Mouse (Mus musculus): ENCODE measurements around the gene Pla2g6.

Pla2g6 gene

GRCm38 (mm10) chr15:79322991-79323790 lies 5.0 kb downstream of the Pla2g6 start:
- peak; percentile 38 to 60 for DNase-seq (ENCODE audit: low spot score in 2 of 2)

GRCm38 (mm10) chr15:79322281-79322990 lies 5.8 kb downstream of the Pla2g6 start:
- DNase-seq (ENCODE audit: low spot score in 2 of 2): peak in 1 of 2 experiments; percentile 40

- DNase-seq (ENCODE audit: low spot score in 2 of 2): no peak
Observed at GRCm38 (mm10) chr15:79321733-79322190, 6.4 kb downstream of the Pla2g6 start.

- DNase-seq (ENCODE audit: low spot score in 2 of 2): no peak
Observed at GRCm38 (mm10) chr15:79313848-79314369, 14.3 kb downstream of the Pla2g6 start.

DNA sequence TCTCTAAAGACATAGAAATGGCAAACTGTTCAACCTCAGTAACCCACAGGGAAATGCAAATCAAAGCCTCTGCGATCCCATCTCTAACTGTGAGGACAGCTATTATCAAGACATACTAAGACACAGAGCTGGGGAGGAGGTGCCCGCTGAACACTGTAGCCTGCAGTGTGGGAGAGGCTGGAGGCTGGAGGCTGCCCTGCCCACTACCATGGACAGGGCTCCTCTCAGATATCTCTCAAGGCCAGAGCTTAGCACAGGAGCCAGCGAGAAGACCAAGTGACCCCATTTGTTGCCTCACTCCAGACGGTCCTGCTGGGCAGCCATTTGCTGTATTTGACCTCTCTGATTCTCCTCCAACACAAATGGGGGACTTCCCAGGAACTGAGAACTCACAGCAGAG lies 20.3 kb downstream of the Pla2g6 start:
- DNase-seq (ENCODE audit: low spot score in 2 of 2): no peak

DNA sequence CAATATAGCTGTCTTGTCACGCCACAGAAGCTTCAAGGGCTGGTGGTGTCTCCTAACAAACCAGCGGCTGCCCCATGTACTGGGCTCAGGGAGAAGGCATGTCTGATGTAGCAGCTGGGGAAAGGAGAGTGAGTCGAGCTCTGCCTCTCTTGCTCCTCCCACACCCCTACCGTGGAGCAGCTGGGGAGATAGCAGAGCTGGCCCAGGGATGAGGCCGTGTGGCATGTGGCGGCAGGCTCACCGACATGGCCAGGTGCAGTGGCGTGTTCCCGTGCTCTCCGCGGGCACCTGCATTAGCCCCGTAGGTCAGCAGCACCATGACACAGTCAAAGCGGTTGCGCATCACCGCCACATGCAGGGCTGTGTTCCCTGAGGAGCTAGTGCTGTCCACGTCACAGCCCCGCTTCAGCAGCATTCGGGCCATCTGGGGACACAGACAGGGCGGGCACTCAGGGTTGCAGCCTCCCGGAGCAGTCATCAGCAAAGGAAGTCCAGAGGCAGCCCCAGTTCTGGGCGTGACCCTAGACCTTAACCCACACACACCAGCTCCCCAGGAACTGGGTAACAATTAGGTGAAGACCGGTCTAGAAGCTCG lies 22.1 kb downstream of the Pla2g6 start:
- DNase-seq (ENCODE audit: low spot score in 2 of 2): no peak

DNA sequence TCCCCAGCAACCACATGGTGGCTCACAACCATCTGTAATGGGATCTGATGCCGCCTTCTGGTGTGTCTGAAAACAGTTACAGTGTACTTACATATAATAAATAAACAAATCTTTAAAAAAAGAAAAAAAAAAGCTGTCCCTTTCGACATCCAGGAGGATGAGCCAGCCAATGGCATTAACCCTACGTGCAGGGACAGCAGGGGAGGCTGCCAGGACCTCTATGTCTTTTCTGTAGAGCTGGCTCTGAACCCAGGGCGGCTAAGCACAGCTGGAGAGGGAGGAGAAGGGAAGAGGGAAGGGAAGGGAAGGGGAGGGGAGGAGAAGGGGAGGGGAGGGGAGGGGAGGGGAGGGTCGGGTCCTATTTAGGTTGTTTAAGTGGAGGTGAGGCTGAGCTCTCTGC lies 23.4 kb downstream of the Pla2g6 start:
- no peak for DNase-seq (ENCODE audit: low spot score in 2 of 2)

DNA sequence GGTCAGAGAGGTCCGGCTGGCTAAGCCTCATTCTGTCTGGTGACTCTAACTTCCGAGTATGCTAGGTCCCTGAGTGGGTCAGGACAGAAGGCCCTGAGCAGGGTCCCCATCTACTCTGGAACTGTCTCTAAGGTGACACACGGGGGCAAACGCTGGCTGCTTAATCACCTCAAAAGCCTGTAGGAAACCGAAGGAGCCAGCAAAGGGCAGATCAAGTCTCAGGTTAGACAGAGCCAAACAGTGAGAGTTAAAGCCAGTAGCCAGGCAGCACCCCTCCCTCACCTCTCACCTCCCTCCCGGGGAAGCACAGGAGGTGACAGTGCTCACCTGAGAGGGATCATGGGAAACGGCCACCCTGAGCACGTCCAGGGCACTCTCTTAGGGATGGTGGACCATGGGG lies 24.5 kb downstream of the Pla2g6 start:
- DNase-seq (ENCODE audit: low spot score in 2 of 2): no peak

DNA sequence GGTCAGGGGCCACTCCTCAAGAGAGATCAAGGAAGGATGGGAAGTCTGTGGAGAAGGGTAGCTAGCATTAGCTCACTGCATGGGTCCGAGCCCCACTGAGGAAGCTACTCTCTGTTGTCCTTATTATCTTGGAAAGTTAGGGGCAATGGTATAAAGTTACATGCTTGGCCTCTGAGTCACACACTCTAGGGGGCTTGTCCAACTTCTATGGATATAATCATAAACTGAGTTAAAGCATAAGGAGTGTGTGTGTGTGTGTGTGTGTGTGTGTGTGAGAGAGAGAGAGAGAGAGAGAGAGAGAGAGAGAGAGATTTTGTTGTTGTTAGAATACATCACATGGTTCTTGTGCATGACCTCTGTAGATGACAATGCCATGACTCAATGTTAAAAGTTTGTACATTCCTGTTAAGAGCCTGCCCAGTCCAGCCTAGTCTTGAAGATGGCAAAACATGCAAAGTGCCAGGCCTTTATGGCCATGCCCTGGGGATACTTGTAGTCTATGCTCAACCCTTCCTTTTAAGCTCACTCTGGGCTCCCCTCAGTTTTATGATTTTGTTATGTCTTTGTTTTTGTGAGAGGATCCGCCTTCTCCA lies 28.5 kb downstream of the Pla2g6 start:
- peak in 1 of 2 experiments; percentile 67 for DNase-seq (ENCODE audit: low spot score in 2 of 2)

- peak; percentile 41 to 76 for DNase-seq (ENCODE audit: low spot score in 2 of 2)
Observed at GRCm38 (mm10) chr15:79298553-79298952, 29.6 kb downstream of the Pla2g6 start.

GRCm38 (mm10) chr15:79292779-79293178 lies 35.4 kb downstream of the Pla2g6 start:
- no peak for DNase-seq (ENCODE audit: low spot score in 2 of 2)

- no peak for DNase-seq (ENCODE audit: low spot score in 2 of 2)
Observed at GRCm38 (mm10) chr15:79290340-79290739, 37.9 kb downstream of the Pla2g6 start.

DNA sequence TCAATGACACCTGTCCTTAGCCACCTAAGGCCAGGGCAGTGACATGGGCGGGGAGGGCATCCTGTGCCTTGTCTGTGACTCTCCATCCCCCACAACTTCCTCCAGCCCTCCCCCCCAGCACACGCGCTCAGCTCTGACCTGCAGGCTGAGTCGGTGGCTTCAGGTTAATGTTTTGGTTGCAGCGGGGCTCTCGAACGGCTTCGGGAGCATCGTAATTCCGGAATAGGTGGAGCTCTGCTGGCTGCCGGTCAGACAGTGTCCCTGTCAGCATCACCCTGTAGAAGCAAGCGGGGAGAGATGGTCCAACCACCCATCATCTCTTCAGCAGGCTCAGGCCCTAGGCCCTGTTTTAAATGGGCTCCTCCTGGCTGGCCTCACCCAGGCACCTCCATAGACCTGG lies 38.7 kb downstream of the Pla2g6 start:
- no peak for DNase-seq (ENCODE audit: low spot score in 2 of 2)

- DNase-seq (ENCODE audit: low spot score in 2 of 2): no peak
Observed at GRCm38 (mm10) chr15:79288387-79288786, 39.8 kb downstream of the Pla2g6 start.

DNA sequence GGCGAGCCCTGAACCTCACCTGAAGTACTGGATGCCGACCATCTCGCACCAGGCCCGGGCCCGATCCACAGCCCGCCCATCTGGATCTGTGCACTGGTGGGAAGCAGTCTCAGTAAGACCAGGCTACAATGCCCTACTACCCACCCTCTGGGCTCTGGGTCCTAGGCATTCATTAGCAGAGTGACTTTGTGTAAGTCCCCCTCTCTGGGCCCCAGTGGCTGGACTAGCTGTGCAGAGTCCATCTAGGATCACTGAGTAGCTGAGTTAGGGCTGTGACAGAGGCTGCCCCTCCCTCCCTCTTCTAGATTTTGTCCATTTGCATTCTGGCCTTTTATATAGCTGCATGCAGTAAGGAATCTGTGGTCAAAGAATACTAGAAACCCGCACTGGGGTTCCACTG lies 41.1 kb downstream of the Pla2g6 start:
- no peak for DNase-seq (ENCODE audit: low spot score in 2 of 2)

DNA sequence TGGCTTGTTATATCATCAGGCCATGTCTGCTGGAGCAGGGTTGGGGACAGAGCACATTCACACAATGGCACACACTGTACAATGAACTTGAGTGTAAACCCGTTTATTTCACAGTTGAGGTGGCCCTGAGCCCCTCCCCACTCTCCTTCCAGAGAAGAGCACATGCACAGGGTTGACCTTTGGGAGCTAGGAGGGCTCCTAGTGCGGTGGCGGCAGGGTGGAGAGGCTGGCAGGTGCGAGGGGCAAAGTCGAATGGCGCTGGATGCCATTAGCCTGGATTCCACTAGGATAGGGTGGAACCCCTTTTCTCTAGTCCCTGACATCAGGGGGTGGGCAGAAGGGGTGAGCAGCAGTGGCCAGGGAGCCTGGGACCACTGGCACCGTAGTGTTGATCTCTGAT lies 42.0 kb downstream of the Pla2g6 start:
- no peak for DNase-seq (ENCODE audit: low spot score in 2 of 2)

GRCm38 (mm10) chr15:79285399-79285798 lies 42.8 kb downstream of the Pla2g6 start, which contains the start of gene Baiap2l2:
Gene Baiap2l2 (minus strand): TSS chr15:79285537.
- no peak for DNase-seq (ENCODE audit: low spot score in 2 of 2)

GRCm38 (mm10) chr15:79283371-79283770 lies 44.8 kb downstream of the Pla2g6 start:
- no peak for DNase-seq (ENCODE audit: low spot score in 2 of 2)

DNA sequence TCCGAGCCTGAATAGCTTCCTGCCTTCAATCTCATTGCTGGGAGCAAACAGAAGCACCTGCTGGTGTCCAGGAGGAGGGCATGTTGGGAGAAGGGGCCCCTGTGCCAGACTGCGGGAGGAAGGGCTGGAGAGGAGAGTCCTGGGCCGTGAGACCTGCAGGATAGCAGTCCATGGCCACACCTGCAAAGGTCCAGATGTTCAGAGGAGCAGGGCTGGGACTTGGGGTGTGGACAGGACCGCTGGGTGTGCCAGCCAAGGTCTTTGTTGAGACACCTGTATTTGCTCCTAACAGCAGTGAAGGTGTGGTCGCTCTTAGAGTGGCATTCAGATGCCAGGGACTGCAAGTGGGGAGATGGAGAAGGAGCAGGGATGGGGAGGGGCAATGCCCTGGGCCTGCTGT lies 45.8 kb downstream of the Pla2g6 start:
- no peak for DNase-seq (ENCODE audit: low spot score in 2 of 2)

- no peak for DNase-seq (ENCODE audit: low spot score in 2 of 2)
Observed at GRCm38 (mm10) chr15:79281389-79281788, 46.8 kb downstream of the Pla2g6 start.

GRCm38 (mm10) chr15:79280850-79281249 lies 47.3 kb downstream of the Pla2g6 start:
- DNase-seq (ENCODE audit: low spot score in 2 of 2): no peak

DNA sequence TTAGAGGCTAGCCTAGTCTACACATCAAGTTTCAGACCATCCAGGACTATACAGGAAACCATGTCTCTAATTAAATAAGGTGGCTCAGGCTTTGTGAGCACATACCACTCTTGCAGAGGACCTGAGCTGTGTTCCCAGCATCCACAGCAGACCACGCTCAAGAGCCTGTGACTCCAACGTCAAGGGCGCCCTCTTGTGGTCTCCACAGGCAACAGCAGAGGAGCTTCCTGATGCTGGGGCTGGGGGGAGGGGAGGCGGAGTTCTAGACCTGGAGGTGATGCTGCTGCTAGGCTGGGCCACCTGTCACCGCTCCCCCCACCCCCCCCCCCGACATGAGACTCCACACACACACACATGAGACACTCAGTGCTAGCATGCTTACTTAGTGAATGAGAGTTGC lies 48.0 kb downstream of the Pla2g6 start:
- DNase-seq (ENCODE audit: low spot score in 2 of 2): no peak

Data from urinary bladder, adult 18-20 months (tissue).